Mouse (Mus musculus): Measurements from ENCODE around the gene Dip2b.

GRCm38 (mm10) chr15:100247296-100247695 is 208.8 kb downstream of the Dip2b start:
- TF ChIP-seq CTCF (conservative IDR thresholded peaks at IDR 0.05; ENCODE audit: insufficient read depth, insufficient read length, low read depth, low read length) (no peak), POLR2A (IDR thresholded peaks at IDR 0.05; ENCODE audit: low read depth, low read length) (no peak)
